Mouse (Mus musculus) hindbrain, embryonic 11.5 days (tissue): Measurements from ENCODE around the gene Mcm8. TPM values are rescaled to one million over a fixed set of nuclear protein-coding genes. Genes with fewer than 3 reads are reported as not detected.
A peak's percentile ranks its signal among the peaks of the same experiment; 100 is the strongest.

Source experiments
- ATAC-seq: fragments of 200-750 bp; cut with Nextera tagmentation; 2 replicates; pipeline ENCODE4 v1.8.0; 2017; ENCODE audit warnings: mild to moderate bottlenecking, moderate TSS enrichment, moderate library complexity; ENCODE audit not compliant: low FRiP score
- DNase-seq: peaks from one replicate; pipeline ENCODE4 v3.0.0-alpha.2; 2015; ENCODE audit warnings: low spot score
- H3K27ac ChIP-seq: fragments of 300-500 bp; sonication (generic); 2 replicates; pipeline ENCODE4 v1.5.1; 2014; ENCODE audit warnings: mild to moderate bottlenecking, low read depth, low read length
- H3K27me3 ChIP-seq: fragments of 300-500 bp; sonication (generic); 2 replicates; pipeline ENCODE4 v1.6.1; 2014; ENCODE audit warnings: mild to moderate bottlenecking, low read length, moderate library complexity, mixed read lengths; ENCODE audit not compliant: control insufficient read depth, insufficient read depth
- H3K36me3 ChIP-seq: fragments of 300-500 bp; sonication (generic); 2 replicates; pipeline ENCODE4 v1.6.1; 2014; ENCODE audit warnings: mild to moderate bottlenecking, low read length, moderate library complexity, mixed read lengths; ENCODE audit not compliant: control insufficient read depth, insufficient read depth
- H3K4me1 ChIP-seq: fragments of 300-500 bp; sonication (generic); replicated peaks from 2 replicates; pipeline ENCODE4 v1.6.1; 2014; ENCODE audit warnings: low read length, mixed read lengths; ENCODE audit not compliant: control insufficient read depth, insufficient read depth
- H3K4me2 ChIP-seq: fragments of 300-500 bp; sonication (generic); replicated peaks from 2 replicates; pipeline ENCODE4 v1.6.1; 2014; ENCODE audit warnings: mild to moderate bottlenecking, low read depth, low read length
- H3K4me3 ChIP-seq: fragments of 300-500 bp; sonication (generic); 2 replicates; pipeline ENCODE4 v1.5.1; 2014; ENCODE audit warnings: low read depth, low read length
- H3K9ac ChIP-seq: fragments of 300-500 bp; sonication (generic); 2 replicates; pipeline ENCODE4 v1.6.1; 2014; ENCODE audit warnings: low read depth, low read length
- H3K9me3 ChIP-seq: fragments of 300-500 bp; sonication (generic); 2 replicates; pipeline ENCODE4 v1.6.1; 2016; ENCODE audit warnings: low read length; ENCODE audit not compliant: control insufficient read depth
- WGBS: fragments of 180-500 bp; shearing (Covaris S2); extraction: QIAGEN DNeasy Blood & Tissue Kit; methylation state at CpG from one replicate; pipeline ENCODE4 v1.1.7; 2014; 5-methylcytosine and 5-hydroxymethylcytosine counted together
- polyA plus RNA-seq: library from polyadenylated mRNA; unstranded; fragments of >200 nt; fragmentation: Nextera tagmentation; extraction: Ambion mirVana; gene quantifications from 2 replicates; pipeline ENCODE4 v1.2.1, GENCODE M21; 2014

The Mcm8 gene
- polyA plus RNA-seq, 1 experiment from 2014 or later, result 18.8 TPM

DNA sequence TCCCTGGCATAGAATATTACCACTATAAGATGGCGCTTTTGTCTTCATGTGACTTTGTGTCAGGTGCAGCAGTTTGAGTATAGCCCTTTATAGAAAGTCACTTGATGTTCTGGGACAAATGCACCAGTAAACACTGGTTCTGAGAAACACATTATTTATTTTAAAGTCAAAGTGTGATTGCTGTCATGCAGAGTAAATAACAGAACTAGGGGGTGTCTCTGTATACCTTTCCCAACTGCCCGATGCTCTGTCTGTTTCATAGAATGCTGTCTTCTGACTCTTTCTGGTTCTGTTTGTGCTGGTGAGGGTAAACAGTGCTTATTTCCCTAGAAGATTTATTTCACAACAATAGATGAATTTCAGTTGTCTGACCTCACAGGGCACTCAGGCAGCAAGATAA is 47.4 kb downstream of the Mcm8 start:
- no peaks in the 10 kb centered on the region for H3K4me1 ChIP-seq
- no peak overlapping the region for H3K4me2 ChIP-seq
- no peaks in the 10 kb centered on the region for H3K9me3 ChIP-seq
- ATAC-seq, result no peak
- H3K36me3 ChIP-seq, result peaks cover 2% of the 10 kb centered on the region; the same call in 1 of the 2 replicates
- no peak overlapping the region for H3K9ac ChIP-seq
- H3K27me3 ChIP-seq, result no peaks in the 10 kb centered on the region
- no peak overlapping the region for H3K27ac ChIP-seq
- no peak for DNase-seq
- 94% methylated on average over 2 of the region's 2 CpGs for WGBS
- H3K4me3 ChIP-seq, result no peak overlapping the region

DNA sequence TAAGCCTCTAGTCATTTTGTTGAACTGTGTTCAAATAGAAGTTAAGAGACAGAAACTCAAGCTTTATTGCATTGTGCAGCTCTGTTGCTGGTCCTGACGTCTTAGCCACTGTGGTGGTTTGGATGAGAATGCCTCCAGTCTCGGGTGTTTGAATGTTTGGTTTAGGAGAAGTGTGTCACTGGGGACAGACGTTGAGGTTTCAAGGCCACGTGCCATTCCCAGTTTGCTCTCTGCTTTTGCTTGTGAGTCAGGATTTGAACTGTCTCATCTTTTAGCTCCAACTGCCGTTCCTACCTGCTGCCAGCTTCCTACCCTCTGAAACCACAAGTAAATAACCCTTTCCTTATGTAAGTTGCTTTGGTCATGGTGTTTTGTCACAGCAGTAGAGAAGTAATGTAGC is 51.6 kb downstream of the Mcm8 start:
- no peak for ATAC-seq
- H3K36me3 ChIP-seq, result peaks cover 2% of the 10 kb centered on the region; the same call in 1 of the 2 replicates
- no peaks in the 10 kb centered on the region for H3K9me3 ChIP-seq
- H3K27ac ChIP-seq, result no peak overlapping the region
- no peaks in the 10 kb centered on the region for H3K4me1 ChIP-seq
- H3K27me3 ChIP-seq, result no peaks in the 10 kb centered on the region
- no peak overlapping the region for H3K4me3 ChIP-seq
- 81% methylated on average over 5 of the region's 5 CpGs for WGBS
- H3K9ac ChIP-seq, result no peak overlapping the region
- DNase-seq, result no peak
- H3K4me2 ChIP-seq, result no peak overlapping the region

DNA sequence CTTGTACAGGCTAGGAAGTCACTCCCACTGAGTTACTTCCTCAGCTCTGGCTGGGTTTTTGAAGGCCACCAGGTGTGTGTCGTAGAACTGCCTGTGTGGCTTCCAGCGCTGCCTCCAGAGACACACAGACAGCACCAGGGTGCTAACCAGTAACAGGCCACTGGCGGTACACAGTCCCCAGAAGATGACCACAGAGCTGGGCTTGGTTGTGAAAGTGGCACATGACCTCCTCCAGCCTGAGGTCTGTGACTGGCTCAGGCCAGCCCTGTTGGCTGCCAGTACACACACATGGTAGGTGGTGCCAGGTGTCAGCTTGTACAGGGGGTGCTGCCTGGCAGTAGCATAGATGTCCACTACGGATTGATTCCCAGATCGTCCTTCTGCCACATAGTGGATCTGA is 53.7 kb downstream of the Mcm8 start:
- WGBS, result 89% methylated on average over 5 of the region's 5 CpGs
- H3K4me2 ChIP-seq, result no peak overlapping the region
- no peak for ATAC-seq
- H3K9me3 ChIP-seq, result no peaks in the 10 kb centered on the region
- no peak overlapping the region for H3K4me3 ChIP-seq
- H3K4me1 ChIP-seq, result no peaks in the 10 kb centered on the region
- no peak overlapping the region for H3K27ac ChIP-seq
- no peak for DNase-seq
- no peak overlapping the region for H3K9ac ChIP-seq
- H3K36me3 ChIP-seq, result peaks cover 2% of the 10 kb centered on the region; the same call in 1 of the 2 replicates
- no peaks in the 10 kb centered on the region for H3K27me3 ChIP-seq

DNA sequence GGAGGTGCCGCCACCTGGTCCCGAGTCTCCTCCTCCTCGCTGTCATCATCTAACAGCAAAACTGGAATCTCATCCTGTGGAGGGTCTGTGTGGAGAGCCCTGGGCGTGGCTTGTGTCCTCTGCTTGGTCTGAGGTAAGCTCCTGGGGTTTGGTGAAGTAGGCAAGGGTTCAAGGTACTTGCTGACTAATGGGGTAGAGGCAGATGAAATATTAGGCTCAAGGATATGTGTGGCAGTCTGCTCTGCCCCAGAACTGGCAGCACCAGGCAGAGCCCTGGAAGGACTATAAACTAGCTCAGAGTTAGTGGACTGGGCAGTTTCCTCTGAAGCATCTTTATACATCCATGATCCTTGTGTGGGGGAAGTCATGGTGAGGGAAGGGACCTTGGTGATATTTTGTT is 54.3 kb downstream of the Mcm8 start:
- no peaks in the 10 kb centered on the region for H3K4me1 ChIP-seq
- ATAC-seq (no peak), DNase-seq (no peak)
- WGBS, result 91% methylated on average over 4 of the region's 4 CpGs
- H3K27ac ChIP-seq, result no peak overlapping the region
- H3K9me3 ChIP-seq, result no peaks in the 10 kb centered on the region
- no peak overlapping the region for H3K4me3 ChIP-seq
- H3K27me3 ChIP-seq, result no peaks in the 10 kb centered on the region
- H3K9ac ChIP-seq, result no peak overlapping the region
- H3K36me3 ChIP-seq, result no peaks in the 10 kb centered on the region
- no peak overlapping the region for H3K4me2 ChIP-seq

DNA sequence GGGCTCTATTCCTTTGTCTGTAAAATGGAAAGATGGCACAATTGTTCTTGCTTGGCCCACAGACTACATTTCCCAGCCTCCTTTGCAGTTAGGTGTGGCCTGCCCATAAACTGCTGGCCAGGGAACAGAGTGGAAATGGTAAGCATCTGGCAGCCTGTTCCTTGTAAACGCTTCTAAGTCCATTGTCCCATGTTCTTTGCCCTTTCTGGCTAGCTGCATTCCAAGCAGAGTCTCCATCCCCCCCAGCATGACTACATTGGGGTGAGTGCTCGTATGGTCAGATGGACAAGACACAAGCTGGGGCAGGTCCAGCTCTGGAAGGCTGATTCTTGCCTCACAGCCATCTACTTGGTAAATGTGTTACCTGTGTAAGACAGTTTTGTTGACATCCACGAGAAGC is 55.7 kb downstream of the Mcm8 start:
- ATAC-seq (no peak), DNase-seq (no peak)
- Histone ChIP-seq H3K4me3 (no peak overlapping the region), H3K27me3 (no peaks in the 10 kb centered on the region), H3K4me1 (no peaks in the 10 kb centered on the region), H3K4me2 (no peak overlapping the region), H3K9me3 (no peaks in the 10 kb centered on the region), H3K27ac (no peak overlapping the region), H3K9ac (no peak overlapping the region), H3K36me3 (no peaks in the 10 kb centered on the region)
- WGBS, result 79% methylated on average over 3 of the region's 3 CpGs

DNA sequence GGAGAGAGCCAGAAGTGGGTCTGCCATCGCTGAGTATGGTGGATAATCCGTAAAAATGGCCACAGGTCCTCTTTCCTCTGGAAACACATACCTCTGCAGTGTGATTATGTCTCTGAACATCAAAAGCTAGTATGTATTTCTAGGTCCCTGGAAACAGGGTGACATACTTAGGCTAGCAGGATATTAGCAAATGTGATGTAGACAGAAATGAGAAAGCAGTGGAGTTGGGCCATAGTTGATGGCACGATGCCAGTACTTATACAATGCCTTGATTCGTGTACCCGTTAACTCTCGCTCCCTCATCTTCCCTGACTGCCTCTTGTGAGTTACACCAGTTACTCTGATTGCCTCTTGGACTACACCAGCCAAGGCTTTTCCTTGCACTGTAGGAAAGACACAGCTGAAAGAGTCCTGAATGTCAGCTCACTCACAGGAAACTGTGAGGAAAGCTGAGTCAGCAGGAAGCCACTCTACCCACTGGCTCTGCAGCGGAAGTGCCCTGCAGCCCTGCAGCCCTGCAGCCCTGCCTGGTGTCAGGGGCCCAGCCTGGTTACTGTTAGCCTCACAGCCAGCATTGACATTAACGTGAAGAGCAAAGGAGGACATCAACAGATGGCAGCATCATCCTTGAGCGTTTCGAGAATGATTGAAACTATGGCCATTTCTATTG is 57.9 kb downstream of the Mcm8 start:
- no peak for DNase-seq
- Histone ChIP-seq H3K27ac (no peak overlapping the region), H3K4me1 (no peaks in the 10 kb centered on the region), H3K27me3 (peaks cover 7% of the 10 kb centered on the region), H3K4me3 (no peak overlapping the region), H3K36me3 (no peaks in the 10 kb centered on the region), H3K9ac (no peak overlapping the region), H3K4me2 (no peak overlapping the region), H3K9me3 (no peaks in the 10 kb centered on the region)
- WGBS, result 87% methylated on average over 10 of the region's 10 CpGs
- no peak for ATAC-seq

DNA sequence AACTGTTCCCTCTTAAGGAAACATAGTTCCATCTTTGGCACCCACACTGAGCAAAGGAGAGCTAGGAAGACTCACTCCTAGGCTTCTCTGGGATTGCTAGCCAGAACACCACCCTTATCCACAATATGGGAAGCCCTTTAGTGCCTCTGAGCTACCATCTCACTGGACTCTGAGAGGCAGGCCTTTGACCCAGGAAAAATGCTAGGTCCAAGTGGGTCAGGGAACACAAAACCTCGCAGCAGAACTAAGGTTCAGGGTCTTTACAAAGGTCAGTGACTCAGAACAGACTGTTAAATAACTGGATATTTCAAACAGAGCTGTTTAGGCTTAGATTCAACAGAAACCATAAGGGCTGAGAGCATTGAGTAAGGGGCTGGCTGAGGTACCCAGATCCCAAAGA is 61.0 kb downstream of the Mcm8 start:
- peaks cover 19% of the 10 kb centered on the region for H3K27me3 ChIP-seq
- no peak overlapping the region for H3K27ac ChIP-seq
- no peaks in the 10 kb centered on the region for H3K36me3 ChIP-seq
- no peak overlapping the region for H3K4me3 ChIP-seq
- H3K4me2 ChIP-seq, result no peak overlapping the region
- no peaks in the 10 kb centered on the region; the same call in none of the 2 replicates for H3K4me1 ChIP-seq
- WGBS, result 63% methylated on average over 1 of the region's 1 CpGs
- ATAC-seq (no peak), DNase-seq (no peak)
- H3K9ac ChIP-seq, result no peak overlapping the region
- no peaks in the 10 kb centered on the region for H3K9me3 ChIP-seq

DNA sequence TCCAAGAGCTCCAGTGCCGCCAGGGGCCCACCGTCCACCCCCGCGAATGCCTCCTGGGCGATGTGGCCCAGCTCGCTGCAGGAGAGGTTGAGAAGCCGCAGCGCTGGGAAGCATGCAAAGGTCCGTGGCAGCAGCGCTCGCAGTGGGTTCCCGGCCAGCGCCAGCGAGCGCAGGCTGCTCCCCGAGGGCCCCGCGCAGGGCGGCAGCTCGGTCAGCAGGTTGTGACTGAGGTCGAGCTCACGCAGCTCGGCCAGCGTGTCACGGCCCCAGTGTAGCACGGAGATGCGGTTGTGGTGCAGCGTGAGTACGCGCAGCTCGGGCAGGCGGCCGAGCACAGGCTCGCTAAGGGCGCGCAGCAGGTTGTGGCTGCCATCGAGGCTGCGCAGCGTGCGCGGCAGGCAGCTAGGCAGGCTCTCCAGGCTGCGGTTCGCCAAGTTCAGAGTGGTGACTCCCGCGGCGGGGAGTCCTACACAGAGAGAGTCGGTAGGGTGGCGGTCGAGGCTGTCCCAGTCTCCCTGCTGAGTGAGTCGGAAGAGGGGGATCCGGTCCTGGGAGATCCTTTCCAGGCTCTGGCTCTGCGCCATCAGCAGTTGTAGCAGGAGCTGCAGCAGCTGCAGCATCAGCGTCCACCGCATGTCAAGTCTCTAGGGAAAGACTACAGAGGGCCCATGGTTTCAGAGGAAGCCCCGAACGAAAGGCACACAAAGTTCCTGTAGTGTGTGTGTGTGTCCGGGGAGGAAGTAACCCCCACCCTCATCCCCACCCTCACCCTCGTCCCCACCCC is 63.5 kb downstream of the Mcm8 start:
- H3K27ac ChIP-seq, result no peak overlapping the region
- no peaks in the 10 kb centered on the region; the same call in none of the 2 replicates for H3K4me1 ChIP-seq
- DNase-seq (peak; percentile 70), ATAC-seq (peak; percentile 71)
- H3K4me2 ChIP-seq, result peak overlapping the region; percentile 95
- under 1% methylated on average over 58 of the region's 58 CpGs for WGBS
- H3K27me3 ChIP-seq, result peaks cover 19% of the 10 kb centered on the region
- peak overlapping the region; percentile 58 for H3K4me3 ChIP-seq
- H3K9ac ChIP-seq, result peak overlapping the region; percentile 32; the same call in 1 of the 2 replicates
- H3K9me3 ChIP-seq, result no peaks in the 10 kb centered on the region
- no peaks in the 10 kb centered on the region for H3K36me3 ChIP-seq
